Mouse (Mus musculus) layer of hippocampus, adult 18-20 months (tissue): Measurements from ENCODE around the gene Phf21b. TPM values are rescaled to one million over a fixed set of nuclear protein-coding genes. Genes with fewer than 3 reads are reported as not detected.

ENCODE experiments used
- DNase-seq, 2 experiments: peaks; one replicate each; pipeline ENCODE4 v3.0.0; 2022; ENCODE audit warnings: low spot score in 2 of 2
- total RNA-seq, 2 experiments: library from RNA; stranded (reverse); gene quantifications; 2 replicates each; pipeline ENCODE4 v1.2.3; 2021

Gene Phf21b
- total RNA-seq, 2 experiments from 2014 or later = 9.9 to 11.1 TPM

GRCm38 (mm10) chr15:84850321-84850720 is 5.5 kb downstream of the Phf21b start:
- DNase-seq = no peak

- no peak for DNase-seq
These were observed 9.6 kb downstream of the Phf21b start for GRCm38 (mm10) chr15:84846216-84846615.

- no peak for DNase-seq
These were observed 11.0 kb downstream of the Phf21b start for GRCm38 (mm10) chr15:84844831-84845230.

GRCm38 (mm10) chr15:84843034-84843433 is 12.8 kb downstream of the Phf21b start:
- DNase-seq = no peak

- no peak for DNase-seq
These were observed 13.7 kb downstream of the Phf21b start for GRCm38 (mm10) chr15:84841925-84842821.

GRCm38 (mm10) chr15:84840560-84840959 is 15.3 kb downstream of the Phf21b start:
- no peak for DNase-seq

- DNase-seq = no peak
These were observed 16.3 kb downstream of the Phf21b start for GRCm38 (mm10) chr15:84839521-84839920.

- no peak for DNase-seq
These were observed 18.0 kb downstream of the Phf21b start for GRCm38 (mm10) chr15:84837896-84838295.

GRCm38 (mm10) chr15:84829416-84829815 is 26.4 kb downstream of the Phf21b start:
- peak in 1 of 2 experiments; percentile 72 for DNase-seq

GRCm38 (mm10) chr15:84828603-84829002 is 27.2 kb downstream of the Phf21b start:
- peak in 1 of 2 experiments; percentile 20 for DNase-seq

- peak; percentile 53 to 79 for DNase-seq
These were observed 32.8 kb downstream of the Phf21b start for GRCm38 (mm10) chr15:84823086-84823485.

- DNase-seq = peak in 1 of 2 experiments; percentile 53
These were observed 35.0 kb downstream of the Phf21b start for GRCm38 (mm10) chr15:84820811-84821210.

GRCm38 (mm10) chr15:84818284-84818683 is 37.6 kb downstream of the Phf21b start:
- no peak for DNase-seq

GRCm38 (mm10) chr15:84817589-84817988 is 38.3 kb downstream of the Phf21b start:
- no peak for DNase-seq

- no peak for DNase-seq
These were observed 40.7 kb downstream of the Phf21b start for GRCm38 (mm10) chr15:84815171-84815570.

GRCm38 (mm10) chr15:84812831-84813357 is 43.0 kb downstream of the Phf21b start:
- peak; percentile 28 to 63 for DNase-seq

GRCm38 (mm10) chr15:84811126-84811525 is 44.7 kb downstream of the Phf21b start:
- DNase-seq = no peak

GRCm38 (mm10) chr15:84809275-84809952 is 46.4 kb downstream of the Phf21b start:
- no peak for DNase-seq

- peak; percentile 47 to 80 for DNase-seq
These were observed 52.2 kb downstream of the Phf21b start for GRCm38 (mm10) chr15:84803685-84804084.

GRCm38 (mm10) chr15:84800132-84800531 is 55.7 kb downstream of the Phf21b start:
- DNase-seq = peak in 1 of 2 experiments; percentile 58

- DNase-seq = no peak
These were observed 62.2 kb downstream of the Phf21b start for GRCm38 (mm10) chr15:84793649-84794048.

GRCm38 (mm10) chr15:84787161-84787560 is 68.7 kb downstream of the Phf21b start:
- no peak for DNase-seq
